Mouse (Mus musculus) left cerebral cortex, postnatal 25 days (tissue): ENCODE measurements at regions not wholly inside any gene's neighbourhood (a gene's known extent, or its start where the extent isn't known, plus 50 kb on each side); places are given as distances from the start of the nearest gene placed in this dataset.
"Not testable (repeated sequence)": the region's sequence is repeated elsewhere in the genome, so short reads cannot be mapped to it uniquely, and the experiment has no call there.

ENCODE experiments used
- DNase-seq, 2 experiments: peaks; one replicate each; pipeline ENCODE4 v3.0.0; 2022; ENCODE audit warnings: low spot score in 2 of 2, mixed read lengths in 1 of 2
- intact Hi-C: fragments of 180-260 bp; cut with DNase I; formaldehyde crosslinking; loops from one replicate; pipeline ENCODE4 v1.15.1; 2025

DNA sequence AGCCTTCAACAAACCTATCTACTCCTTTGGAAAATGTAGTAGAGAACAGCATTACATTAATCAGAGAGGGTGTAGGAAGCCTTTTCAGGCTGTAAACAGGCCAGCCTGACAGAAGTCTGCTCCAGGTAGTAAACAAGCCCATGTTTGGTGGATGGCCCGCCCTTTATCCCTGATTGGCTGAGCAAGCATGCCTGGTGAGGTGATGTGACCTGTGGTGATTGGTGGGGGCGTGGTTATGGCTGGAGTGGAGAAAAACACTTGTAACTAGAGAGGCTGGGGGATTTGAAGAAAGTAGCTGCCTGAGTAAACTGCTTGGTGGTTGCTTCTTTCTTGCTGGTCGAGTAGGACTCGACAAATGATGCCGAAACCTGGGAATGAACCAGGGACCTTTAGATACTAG, 621.3 kb upstream of the Dsel start:
- DNase-seq, intact Hi-C loops: not testable (repeated sequence)

DNA sequence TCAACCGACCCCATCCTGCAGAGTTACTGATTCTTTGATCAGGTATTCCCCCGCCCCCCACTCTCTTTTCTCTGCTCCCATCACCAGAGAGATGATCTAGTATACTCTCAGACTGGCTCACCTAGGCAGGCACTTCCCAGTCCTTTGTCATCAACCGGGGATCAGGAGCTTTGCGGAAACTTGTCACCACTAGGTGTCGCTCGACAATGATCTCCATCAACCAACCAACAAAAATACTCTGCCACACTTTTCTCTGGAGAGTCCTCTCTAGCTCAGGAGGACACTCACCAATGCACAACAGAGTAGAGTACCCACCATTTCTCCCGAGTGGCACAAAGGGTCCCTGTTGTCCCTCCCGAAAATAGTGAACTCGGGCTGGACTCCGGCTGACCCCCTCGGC, 591.3 kb upstream of the Dsel start:
- peak; percentile 44 to 55 for DNase-seq
- intact Hi-C loops: no loop called here

DNA sequence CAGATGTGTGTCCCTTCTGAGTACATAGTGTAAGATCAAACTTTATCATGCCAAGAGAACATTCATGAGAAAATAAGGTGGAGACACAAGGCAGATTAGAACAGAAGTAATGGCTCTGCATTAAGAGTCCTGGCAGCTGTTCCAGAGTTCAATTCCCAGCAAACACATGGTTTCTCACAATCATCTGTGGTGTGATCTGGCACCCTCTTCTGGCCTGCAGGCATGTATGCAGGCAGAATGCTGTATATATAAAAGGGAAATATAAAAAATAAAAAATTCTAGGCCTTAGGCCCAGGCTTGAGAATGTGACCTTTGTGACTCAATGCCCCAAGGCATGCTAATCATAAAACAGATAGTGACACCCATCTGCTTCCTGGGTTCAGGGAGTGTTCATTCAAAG, 587.7 kb upstream of the Dsel start:
- intact Hi-C loops: loop anchor here (5.0 kb wide), 1 partner anchor 790 kb away; no protein-coding TSS in a partner anchor
- DNase-seq: no peak

DNA sequence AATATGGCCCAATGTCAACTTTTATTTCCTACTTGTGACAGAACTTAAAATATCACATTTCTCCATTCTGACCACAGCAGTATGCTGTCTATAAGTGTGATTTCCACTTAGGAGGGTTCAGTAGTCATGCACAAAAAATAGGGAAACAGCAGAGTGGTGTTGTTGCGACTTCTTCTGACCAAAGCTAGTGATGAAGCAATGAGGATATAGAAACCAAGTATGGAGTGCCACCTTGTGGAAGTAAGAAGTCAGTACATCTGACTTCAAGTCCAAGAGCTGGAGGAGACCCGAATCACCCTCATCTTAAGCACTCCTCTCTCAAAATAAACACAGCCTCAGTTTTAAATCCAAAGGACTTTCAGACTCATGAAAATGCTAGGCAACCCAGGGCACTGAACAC, 586.9 kb upstream of the Dsel start:
- peak; percentile 24 to 26 for DNase-seq
- intact Hi-C loops: loop anchor here (1.0 to 5.0 kb wide), 2 partner anchors 62 to 789 kb away; no protein-coding TSS in a partner anchor

DNA sequence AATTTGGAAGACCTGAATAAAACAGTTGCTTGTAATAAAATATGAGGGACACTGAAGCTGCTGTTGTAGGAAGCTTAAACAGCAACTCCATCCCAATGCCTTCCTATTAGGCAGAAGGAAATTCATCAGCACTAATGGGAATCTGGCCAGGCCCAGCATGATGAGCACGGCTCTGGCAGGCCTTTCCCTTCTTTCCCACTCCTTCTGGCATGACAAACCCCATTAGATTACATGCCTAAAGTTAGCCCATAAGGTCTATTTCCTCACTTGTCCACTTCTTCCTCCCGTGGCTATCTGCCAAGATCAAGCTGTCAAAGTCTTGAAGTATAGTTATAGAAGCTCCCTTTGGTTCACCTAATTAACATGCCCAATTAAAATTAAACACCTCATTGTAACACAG, 574.4 kb upstream of the Dsel start:
- intact Hi-C loops: no loop called here
- no peak for DNase-seq

DNA sequence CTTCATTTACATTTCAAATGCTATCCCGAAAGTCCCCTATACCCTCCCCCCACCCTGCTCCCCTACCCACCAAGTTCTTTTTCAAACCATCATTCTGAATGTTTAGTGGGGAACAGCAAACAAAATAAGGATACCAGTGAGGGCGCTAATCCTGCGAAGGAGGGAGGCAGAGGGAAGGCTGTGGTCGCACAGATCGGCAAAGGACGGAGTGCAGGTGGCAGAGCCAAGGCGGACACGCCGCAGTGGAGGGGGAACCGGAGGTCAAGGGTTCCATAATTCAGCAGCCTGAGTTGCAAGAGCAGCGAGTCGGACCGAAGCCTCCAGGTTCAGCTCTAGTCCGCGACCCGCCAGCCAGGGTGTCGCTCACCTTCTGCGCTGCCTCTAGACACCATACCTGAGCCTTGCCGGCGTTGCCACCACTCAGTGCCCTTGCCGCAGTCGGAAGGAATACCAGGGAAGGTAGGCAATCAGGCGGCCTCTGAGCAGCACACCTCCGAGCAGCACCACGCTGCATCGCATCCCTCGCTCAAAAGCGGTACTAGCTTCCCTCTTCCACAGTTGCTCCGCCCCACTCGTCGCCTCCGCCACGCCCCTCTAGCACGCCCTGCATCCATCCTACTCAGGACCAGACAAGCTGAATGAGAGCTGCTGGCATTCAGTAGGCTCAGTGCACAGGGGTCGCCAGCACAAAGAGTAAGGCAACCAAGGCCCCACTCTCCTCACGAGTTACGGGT, 551.8 kb upstream of the Dsel start:
- peak; percentile 18 to 63 for DNase-seq
- intact Hi-C loops: no loop called here

DNA sequence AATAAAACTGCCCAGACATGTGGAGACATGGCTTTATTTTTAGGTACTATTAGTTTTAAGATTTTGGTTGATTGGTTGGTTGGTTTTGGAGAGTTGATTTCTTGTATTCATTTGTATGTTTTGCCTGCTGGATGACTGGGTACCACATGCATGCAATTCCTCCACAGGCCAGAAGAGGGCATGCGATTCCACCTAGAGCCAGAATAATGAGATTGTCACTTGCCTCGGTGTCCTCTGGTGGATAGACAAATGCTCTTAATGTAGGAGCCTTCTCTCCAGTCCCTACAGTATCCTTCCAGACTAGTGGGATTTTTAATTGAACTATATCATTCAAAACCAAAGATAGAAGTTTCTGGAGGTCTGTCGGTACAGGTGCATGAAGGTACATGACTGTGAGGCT, 524.1 kb upstream of the Dsel start:
- DNase-seq: peak; percentile 70 to 78
- intact Hi-C loops: loop anchor here (1.0 kb wide), 1 partner anchor 62 kb away; no protein-coding TSS in a partner anchor

DNA sequence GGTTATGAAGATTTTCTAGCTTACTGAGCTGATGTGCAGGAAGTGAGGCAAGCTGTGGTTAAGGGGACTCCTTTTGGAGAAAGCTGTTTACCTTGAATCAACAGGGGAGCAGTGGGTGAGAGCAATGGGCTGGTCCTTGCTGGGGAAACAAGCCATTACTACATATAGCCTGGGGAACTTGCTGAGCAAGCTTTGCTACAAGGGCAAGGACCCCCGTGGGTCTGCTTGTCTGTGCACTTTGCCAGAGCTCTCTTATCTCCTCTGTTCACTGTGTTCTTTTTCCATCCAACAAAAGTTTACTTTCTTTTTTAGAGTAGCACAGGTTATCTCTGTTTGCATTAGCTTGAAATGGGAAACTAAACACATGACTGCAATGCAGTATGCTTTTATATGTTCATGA, 519.3 kb upstream of the Dsel start:
- intact Hi-C loops: no loop called here
- no peak for DNase-seq

DNA sequence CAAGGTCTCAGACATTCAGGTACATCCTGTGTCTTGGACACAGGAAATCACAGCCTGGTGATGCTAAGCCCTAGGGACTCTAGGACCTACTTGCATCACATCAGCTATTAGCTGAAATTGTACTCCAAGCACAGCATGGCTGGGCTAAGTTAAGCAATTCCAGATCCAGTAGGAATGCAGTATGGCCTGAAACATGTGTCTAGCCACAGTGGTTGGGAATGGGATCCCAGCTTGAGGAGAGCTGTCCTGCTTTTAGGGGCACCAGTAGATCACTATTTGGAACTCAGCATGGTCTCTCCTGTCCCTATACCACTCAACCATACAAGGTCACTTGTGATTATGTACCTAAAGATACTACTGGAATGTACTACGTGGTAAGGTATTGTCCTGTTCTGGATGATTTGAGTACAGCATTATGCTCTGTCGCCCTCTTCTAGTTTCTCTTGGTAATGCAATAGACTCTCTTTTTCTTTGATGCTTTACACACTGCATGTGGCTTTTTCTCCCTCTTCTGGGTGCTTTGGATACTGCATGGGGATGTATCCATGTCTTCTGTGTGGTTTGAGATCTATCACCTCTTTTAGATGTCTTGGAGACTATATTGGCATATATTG, 515.0 kb upstream of the Dsel start:
- peak; percentile 65 to 86 for DNase-seq
- intact Hi-C loops: loop anchor here (1.0 to 2.0 kb wide), 2 partner anchors 515 to 719 kb away; partner anchors contain the start of gene Dsel

DNA sequence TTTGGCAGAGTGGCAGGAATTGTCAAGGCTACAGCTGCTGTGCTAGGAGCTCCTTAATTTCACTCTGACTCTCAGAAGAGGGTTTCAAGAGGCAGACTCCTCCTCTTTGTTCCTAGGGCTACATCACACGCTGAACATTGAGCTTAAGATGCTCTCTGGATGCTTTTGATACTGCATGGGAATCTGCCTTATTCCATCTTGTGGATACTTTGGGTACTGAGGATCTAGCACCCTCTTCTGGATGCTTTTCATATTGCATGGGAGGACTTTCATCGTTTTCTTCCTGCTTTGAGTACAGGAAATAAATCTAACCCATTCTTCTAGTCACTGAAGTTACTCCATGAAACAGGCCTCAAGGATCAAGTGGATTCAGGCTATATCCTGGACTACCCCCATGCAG, 513.9 kb upstream of the Dsel start:
- intact Hi-C loops: loop anchor here (2.0 kb wide), 1 partner anchor 514 kb away; the partner anchor contains the start of gene Dsel
- peak; percentile 54 to 76 for DNase-seq

DNA sequence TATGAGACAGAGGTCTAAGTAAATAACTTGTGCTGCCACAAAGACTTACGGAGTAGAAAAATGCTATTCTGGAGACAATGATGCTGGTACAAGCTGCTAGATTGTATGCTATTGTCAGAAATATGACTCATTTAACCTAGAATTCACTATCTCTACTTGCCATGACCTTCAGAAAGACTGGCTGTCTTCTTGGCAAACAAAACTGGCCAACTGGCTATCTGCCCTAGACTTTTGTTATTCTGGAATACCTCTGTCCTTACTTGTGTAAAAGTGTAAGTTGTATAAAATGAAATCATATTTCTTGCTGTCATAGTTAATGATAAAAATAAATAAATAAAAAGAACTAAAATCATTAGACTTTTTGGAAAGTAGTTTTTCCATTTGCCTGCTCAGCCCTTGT, 491.1 kb upstream of the Dsel start:
- intact Hi-C loops: no loop called here
- DNase-seq: no peak
